In the genomic region with DNA sequence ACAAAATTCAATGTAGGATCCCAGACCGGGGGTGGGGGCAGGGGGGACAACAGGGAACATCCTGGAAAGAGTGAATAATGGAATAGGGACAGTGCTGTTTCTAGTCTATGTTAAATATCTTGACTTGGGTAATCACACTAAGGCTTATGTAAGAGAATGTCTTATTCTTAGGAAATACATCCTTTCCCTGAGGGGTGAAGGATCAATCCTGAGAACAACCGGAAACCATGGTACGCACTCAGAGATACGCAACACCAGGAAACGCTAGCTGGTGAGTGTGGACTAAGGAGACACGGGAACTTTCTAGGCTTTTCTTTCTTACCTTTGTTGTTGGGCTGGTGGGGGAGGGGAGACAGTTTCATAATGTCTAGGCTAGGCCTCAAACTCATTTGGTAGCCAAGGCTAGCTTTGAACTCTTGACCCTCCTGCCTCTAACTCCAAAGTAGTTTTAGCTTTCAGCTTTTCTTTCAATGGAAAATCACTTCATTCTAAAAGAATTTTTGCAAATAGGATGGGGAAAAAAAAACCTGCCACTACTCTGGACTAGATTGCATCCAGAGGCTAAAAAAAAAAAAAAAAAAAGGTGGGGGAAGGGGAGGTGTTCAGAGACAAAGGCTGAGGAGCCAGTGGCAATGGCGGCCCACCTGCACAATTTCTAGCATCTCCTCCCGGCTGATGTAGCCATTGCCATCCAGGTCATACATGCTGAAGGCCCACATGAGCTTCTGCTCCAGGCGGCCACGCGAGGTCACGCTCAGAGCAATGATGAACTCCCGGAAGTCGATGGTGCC, we compare ENCODE assay signal across 25 mouse cellular contexts. TPM values are rescaled to one million over a fixed set of nuclear protein-coding genes. Genes with fewer than 3 reads are reported as not detected.
"Had no signal": no experiment of that assay in that cellular context is flagged by ENCODE, and none has a peak within 500 bp of the region (broad histone marks: within the 10 kb centered on the region; RNA-seq: fewer than 3 reads in every experiment).

No protein-coding gene starts in this region.

- H3K27ac ChIP-seq: limb, embryonic 10.5 days; limb, embryonic 13.5 days; liver, embryonic 12.5 days; liver, embryonic 15.5 days; lung, embryonic 15.5 days; midbrain, embryonic 10.5 days; midbrain, embryonic 13.5 days had no signal

- DNase-seq: kidney, adult 9 months; kidney, postnatal 14 days; kidney, postnatal 4 days; layer of hippocampus, adult 9-11 months; layer of hippocampus, postnatal 36 days; liver; lung, adult 18-20 months; lung, postnatal 10 days; lung, postnatal 36 days; thymus, adult 2 months; thymus, postnatal 14 days; thymus, postnatal 4 days had no signal

- H3K4me3 ChIP-seq: limb, embryonic 10.5 days; limb, embryonic 13.5 days; liver, embryonic 12.5 days; liver, embryonic 15.5 days; lung, embryonic 15.5 days; megakaryocyte, embryonic 14.5 days; midbrain, embryonic 10.5 days; midbrain, embryonic 13.5 days had no signal

- H3K9me3 ChIP-seq: limb, embryonic 10.5 days; limb, embryonic 13.5 days; liver, embryonic 12.5 days; liver, embryonic 15.5 days; lung, embryonic 15.5 days; midbrain, embryonic 10.5 days; midbrain, embryonic 13.5 days had no signal

- ATAC-seq: liver, embryonic 12.5 days; midbrain, embryonic 13.5 days had no signal

- H3K9ac ChIP-seq: limb, embryonic 13.5 days; liver, embryonic 12.5 days; liver, embryonic 15.5 days; lung, embryonic 15.5 days; midbrain, embryonic 13.5 days had no signal

- H3K36me3 ChIP-seq: limb, embryonic 10.5 days; limb, embryonic 13.5 days; liver, embryonic 12.5 days; liver, embryonic 15.5 days; lung, embryonic 15.5 days; midbrain, embryonic 10.5 days; midbrain, embryonic 13.5 days had no signal

RNA-seq across cellular contexts. Expression of gene Hpca, which starts 3.9 kb away (rescaled TPM):
- polyA plus RNA-seq: spleen, adult 2 months had no signal

RNA-seq across cellular contexts. Expression of gene Tmem54, which starts 12.6 kb away (rescaled TPM):
- total RNA-seq: layer of hippocampus, adult 18-20 months; layer of hippocampus, postnatal 36 days; left cerebral cortex, postnatal 25 days had no signal
- polyA plus RNA-seq: midbrain, embryonic 13.5 days; midbrain, postnatal 0 days; neural tube, embryonic 14.5 days had no signal
